Mouse (Mus musculus): ENCODE measurements around the gene Faf1. TPM values are rescaled to one million over a fixed set of nuclear protein-coding genes. Genes with fewer than 3 reads are reported as not detected.

The Faf1 gene
- 9.2 and 11.7 TPM in 2 replicates for polyA plus RNA-seq (2012; rRNA removed)

DNA sequence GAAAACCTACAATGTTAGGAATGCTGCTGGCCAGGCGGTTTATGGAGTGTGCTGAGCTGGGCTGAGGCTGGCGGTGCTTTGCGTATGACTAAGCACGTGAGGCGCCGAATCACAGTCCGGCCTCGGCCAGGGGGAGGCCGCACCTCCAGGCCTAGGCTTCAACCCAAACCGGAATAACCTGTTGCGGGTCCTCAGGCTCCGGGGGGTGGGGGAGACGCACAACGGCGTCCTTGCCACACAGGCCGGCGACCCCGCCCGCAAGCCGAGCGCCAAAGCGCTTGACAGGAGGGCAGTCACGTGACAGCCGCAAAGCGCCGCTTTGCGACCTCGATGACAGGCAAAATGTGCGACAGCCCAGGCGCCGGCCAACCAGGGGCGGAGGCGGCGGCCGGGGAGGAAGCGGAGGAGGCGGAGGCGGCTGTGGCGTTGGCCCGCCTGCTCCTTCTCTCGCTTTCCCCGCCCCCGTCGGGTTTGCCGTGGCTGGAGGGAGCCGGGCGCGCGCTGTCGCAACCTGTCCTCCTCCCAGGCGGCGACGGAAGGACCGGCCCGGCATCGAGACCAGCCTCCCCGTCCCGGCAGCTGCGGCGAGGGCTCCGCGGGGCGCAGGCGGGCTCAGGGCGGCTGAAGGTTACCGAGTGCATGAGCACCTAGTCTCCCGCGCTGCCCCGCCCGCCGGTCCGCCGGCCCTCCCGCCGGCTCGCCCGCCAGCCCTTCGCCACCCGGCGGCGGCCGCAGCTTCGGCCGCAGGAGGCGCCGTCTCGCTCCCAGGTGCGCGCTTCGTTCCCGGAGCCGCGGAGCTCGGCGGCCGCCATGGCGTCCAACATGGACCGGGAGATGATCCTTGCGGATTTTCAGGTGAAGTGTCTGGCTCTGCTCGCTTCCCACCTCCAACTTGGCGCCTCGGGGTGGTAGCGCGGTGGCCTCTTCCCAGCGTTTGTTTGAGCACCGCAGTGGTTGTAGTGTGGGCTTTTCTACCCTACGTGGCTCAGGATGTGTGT lies at the start of gene Faf1:
Gene Faf1 (plus strand): TSS at position 371 of the 998 bp plus-strand sequence.

DNA sequence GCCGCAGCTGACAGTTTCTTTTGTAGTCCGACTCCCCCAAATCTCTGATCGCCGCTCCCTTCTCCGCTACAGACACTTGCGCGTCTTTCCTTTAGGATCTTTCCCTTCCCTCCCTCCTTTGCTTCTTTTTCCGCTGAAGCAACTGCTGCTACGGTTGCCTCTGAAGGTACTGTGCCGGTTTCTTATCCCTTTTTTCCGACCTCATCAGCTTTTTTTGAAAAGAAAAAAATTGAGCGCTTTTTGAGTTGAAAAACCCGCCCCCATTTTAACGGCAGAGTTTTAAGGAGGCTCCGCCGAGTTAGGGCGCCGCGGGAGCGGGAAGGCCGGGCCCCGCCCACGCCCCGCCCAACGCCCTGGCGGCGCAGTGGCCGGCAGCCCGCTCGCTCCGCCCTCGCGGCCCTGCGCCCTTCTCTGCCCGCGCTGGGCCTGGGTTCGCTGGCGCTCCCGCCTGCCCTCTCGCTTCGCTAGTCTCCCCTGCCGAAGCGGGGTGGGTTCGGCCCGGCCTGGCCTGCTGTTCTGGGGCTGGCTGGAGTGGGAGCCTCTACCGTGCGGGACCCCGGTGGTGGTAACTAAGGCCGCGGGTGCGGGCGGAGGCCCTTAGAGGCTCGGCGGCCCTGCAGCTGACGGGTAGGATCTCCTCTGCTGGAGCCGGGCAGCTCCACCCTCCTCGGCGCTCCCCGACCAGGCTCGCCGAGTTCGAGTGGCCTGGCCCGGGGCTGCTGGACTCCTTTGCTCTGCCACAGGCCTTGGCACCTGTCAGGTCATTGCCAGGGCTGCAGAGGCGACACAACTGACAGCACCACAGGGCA lies 9.7 kb upstream of the Faf1 start, which contains the start of gene Cdkn2c:
Gene Cdkn2c (minus strand): TSS at position 729 of the 809 bp plus-strand sequence.

DNA sequence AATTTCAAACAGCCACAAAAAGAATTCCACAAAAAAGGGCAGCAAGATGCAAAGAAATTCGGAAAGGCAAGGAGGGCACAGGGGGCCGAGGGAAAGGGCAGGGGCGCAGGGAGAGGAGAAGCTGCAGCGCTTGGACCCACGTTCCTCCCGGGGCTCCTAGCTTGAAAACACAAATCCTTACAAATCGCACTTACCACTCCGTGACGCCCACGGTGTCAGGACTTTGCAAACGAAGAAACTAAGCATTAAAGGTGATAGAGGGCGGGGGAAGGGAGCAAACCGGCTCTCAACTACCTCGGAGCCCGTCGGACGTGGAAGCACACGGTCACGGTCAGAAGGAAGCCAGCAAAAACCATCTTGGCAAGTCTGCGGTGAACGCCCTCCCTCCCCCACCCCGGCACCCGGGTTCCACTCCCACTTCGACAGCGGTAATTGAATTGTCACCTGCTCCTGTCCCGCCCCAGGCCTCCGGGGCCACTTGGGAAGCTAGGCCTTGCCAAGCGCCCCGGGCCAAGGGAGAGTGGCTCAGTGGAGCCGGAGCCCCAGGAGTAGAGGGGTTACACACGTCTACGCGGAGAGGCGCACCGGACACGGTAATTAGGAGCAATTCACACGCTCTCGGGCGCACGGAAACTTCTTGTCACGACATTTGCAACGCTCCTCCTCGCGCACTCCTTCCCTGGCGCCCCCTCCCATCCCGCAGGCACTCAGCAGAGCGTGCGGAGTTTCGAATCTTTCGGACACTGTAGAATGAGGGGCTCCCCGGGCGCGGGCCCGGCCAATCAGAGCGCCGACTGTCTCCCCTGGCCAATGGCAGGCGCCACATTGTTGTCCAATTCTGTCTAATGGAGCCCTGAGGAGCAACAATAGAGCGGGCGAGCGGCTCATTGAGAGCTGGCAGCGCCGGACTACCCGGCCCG lies 301.0 kb downstream of the Faf1 start, which contains the start of gene Dmrta2:
Gene Dmrta2 (plus strand): TSS at position 906 of the 920 bp plus-strand sequence.

Other genes with a start within 250 kb of the Faf1 start
- 62.0 and 72.8 TPM in 2 replicates for gene Rnf11, start 191.9 kb upstream of the Faf1 start, polyA plus RNA-seq (2012; rRNA removed)
- not detected in 2 replicates for gene 4930522H14Rik, start 145.3 kb upstream of the Faf1 start, polyA plus RNA-seq (2012; rRNA removed)
- 8.1 and 9.2 TPM in 2 replicates for gene Cdkn2c, start 9.4 kb upstream of the Faf1 start, polyA plus RNA-seq (2012; rRNA removed)

All from colon, adult 2 months (tissue).